Mouse (Mus musculus) heart, embryonic 15.5 days (tissue): ENCODE measurements around the gene Mex3d. TPM values are rescaled to one million over a fixed set of nuclear protein-coding genes. Genes with fewer than 3 reads are reported as not detected.

Experiments used
- ATAC-seq: fragments of 200-750 bp; cut with Nextera tagmentation; replicated peaks from 2 replicates; pipeline ENCODE4 v1.8.0; 2017; ENCODE audit warnings: low read depth, moderate TSS enrichment; ENCODE audit not compliant: insufficient number of reproducible peaks, insufficient read depth, low FRiP score
- H3K27ac ChIP-seq: fragments of 300-500 bp; sonication (generic); 2 replicates; pipeline ENCODE4 v1.5.1; 2015; ENCODE audit warnings: mild to moderate bottlenecking, inconsistent platforms
- H3K27me3 ChIP-seq: fragments of 300-500 bp; sonication (generic); 2 replicates; pipeline ENCODE4 v1.6.1; 2015; ENCODE audit warnings: inconsistent platforms
- H3K36me3 ChIP-seq: fragments of 300-500 bp; sonication (generic); 2 replicates; pipeline ENCODE4 v1.6.1; 2015; ENCODE audit warnings: mild to moderate bottlenecking, inconsistent platforms
- H3K4me1 ChIP-seq: fragments of 300-500 bp; sonication (generic); replicated peaks from 2 replicates; pipeline ENCODE4 v1.6.1; 2015; ENCODE audit warnings: inconsistent platforms
- H3K4me2 ChIP-seq: fragments of 300-500 bp; sonication (generic); 2 replicates; pipeline ENCODE4 v1.6.1; 2015; ENCODE audit warnings: inconsistent platforms, mild to moderate bottlenecking, moderate library complexity
- H3K4me3 ChIP-seq: fragments of 300-500 bp; sonication (generic); 2 replicates; pipeline ENCODE4 v1.5.1; 2015; ENCODE audit warnings: mild to moderate bottlenecking, inconsistent platforms
- H3K9ac ChIP-seq: fragments of 300-500 bp; sonication (generic); 2 replicates; pipeline ENCODE4 v1.6.1; 2015; ENCODE audit warnings: mild to moderate bottlenecking, inconsistent platforms
- H3K9me3 ChIP-seq: fragments of 300-500 bp; sonication (generic); replicated peaks from 2 replicates; pipeline ENCODE4 v1.6.1; 2016; ENCODE audit warnings: inconsistent platforms
- WGBS: fragments of 180-500 bp; shearing (Covaris S2); methylation state at CpG from one replicate; pipeline ENCODE4 v1.1.7; 2015; ENCODE audit warnings: mixed read lengths; 5-methylcytosine and 5-hydroxymethylcytosine counted together
- polyA plus RNA-seq: library from polyadenylated mRNA; unstranded; fragments of >200 nt; fragmentation: Nextera tagmentation; extraction: Ambion mirVana; gene quantifications from 2 replicates; pipeline ENCODE4 v1.2.1, GENCODE M21; 2015

Gene Mex3d
- polyA plus RNA-seq, 1 experiment from 2014 or later = 5.2 TPM

GRCm38 (mm10) chr10:80425041-80425440, 37.6 kb upstream of the Mex3d start:
- Histone ChIP-seq H3K27me3 (no peaks in the 10 kb centered on the region), H3K9ac (no peak overlapping the region), H3K4me1 (peaks cover 18% of the 10 kb centered on the region), H3K4me2 (no peak overlapping the region), H3K27ac (no peak overlapping the region), H3K4me3 (no peak overlapping the region), H3K36me3 (peaks cover 82% of the 10 kb centered on the region), H3K9me3 (no peaks in the 10 kb centered on the region)
- ATAC-seq = no peak
- 95% methylated on average over 3 of the region's 3 CpGs for WGBS

- H3K36me3 ChIP-seq = peaks cover 82% of the 10 kb centered on the region
- H3K9ac ChIP-seq = no peak overlapping the region
- 51% methylated on average over 4 of the region's 4 CpGs for WGBS
- no peak overlapping the region for H3K27ac ChIP-seq
- no peak overlapping the region for H3K4me3 ChIP-seq
- no peaks in the 10 kb centered on the region for H3K27me3 ChIP-seq
- no peak overlapping the region for H3K4me2 ChIP-seq
- no peak for ATAC-seq
- peaks cover 32% of the 10 kb centered on the region for H3K4me1 ChIP-seq
- H3K9me3 ChIP-seq = no peaks in the 10 kb centered on the region
Measured at GRCm38 (mm10) chr10:80423562-80423961, 36.1 kb upstream of the Mex3d start.

- no peak overlapping the region for H3K27ac ChIP-seq
- no peak for ATAC-seq
- H3K4me3 ChIP-seq = no peak overlapping the region
- H3K9ac ChIP-seq = no peak overlapping the region
- H3K36me3 ChIP-seq = peaks cover 84% of the 10 kb centered on the region
- peaks cover 36% of the 10 kb centered on the region for H3K4me1 ChIP-seq
- WGBS = 82% methylated on average over 9 of the region's 9 CpGs
- no peaks in the 10 kb centered on the region for H3K9me3 ChIP-seq
- H3K4me2 ChIP-seq = no peak overlapping the region
- no peaks in the 10 kb centered on the region for H3K27me3 ChIP-seq
Measured at GRCm38 (mm10) chr10:80421651-80422472, 34.4 kb upstream of the Mex3d start.

- H3K4me2 ChIP-seq = no peak overlapping the region
- H3K4me1 ChIP-seq = peaks cover 36% of the 10 kb centered on the region
- H3K4me3 ChIP-seq = no peak overlapping the region
- no peak for ATAC-seq
- H3K27ac ChIP-seq = no peak overlapping the region
- no peaks in the 10 kb centered on the region for H3K27me3 ChIP-seq
- WGBS = 88% methylated on average over 8 of the region's 8 CpGs
- no peak overlapping the region for H3K9ac ChIP-seq
- peaks cover 84% of the 10 kb centered on the region for H3K36me3 ChIP-seq
- no peaks in the 10 kb centered on the region for H3K9me3 ChIP-seq
Measured at GRCm38 (mm10) chr10:80421208-80421607, 33.7 kb upstream of the Mex3d start.

- 89% methylated on average over 10 of the region's 10 CpGs for WGBS
- peaks cover 84% of the 10 kb centered on the region for H3K36me3 ChIP-seq
- H3K27me3 ChIP-seq = no peaks in the 10 kb centered on the region
- no peak for ATAC-seq
- no peak overlapping the region for H3K27ac ChIP-seq
- H3K9ac ChIP-seq = no peak overlapping the region
- H3K4me3 ChIP-seq = no peak overlapping the region
- peaks cover 36% of the 10 kb centered on the region for H3K4me1 ChIP-seq
- no peaks in the 10 kb centered on the region for H3K9me3 ChIP-seq
- no peak overlapping the region for H3K4me2 ChIP-seq
Measured at GRCm38 (mm10) chr10:80420729-80421128, 33.3 kb upstream of the Mex3d start.

- H3K36me3 ChIP-seq = peaks cover 84% of the 10 kb centered on the region
- no peak overlapping the region for H3K27ac ChIP-seq
- WGBS = 63% methylated on average over 8 of the region's 8 CpGs
- no peak for ATAC-seq
- H3K9ac ChIP-seq = no peak overlapping the region
- no peak overlapping the region for H3K4me2 ChIP-seq
- H3K4me3 ChIP-seq = no peak overlapping the region
- peaks cover 36% of the 10 kb centered on the region for H3K4me1 ChIP-seq
- H3K27me3 ChIP-seq = no peaks in the 10 kb centered on the region
- H3K9me3 ChIP-seq = no peaks in the 10 kb centered on the region
Measured at GRCm38 (mm10) chr10:80419419-80419818, 32.0 kb upstream of the Mex3d start.

- 61% methylated on average over 3 of the region's 3 CpGs for WGBS
- Histone ChIP-seq H3K9me3 (no peaks in the 10 kb centered on the region), H3K4me2 (no peak overlapping the region), H3K27ac (no peak overlapping the region), H3K27me3 (no peaks in the 10 kb centered on the region), H3K36me3 (peaks cover 85% of the 10 kb centered on the region), H3K9ac (no peak overlapping the region), H3K4me3 (no peak overlapping the region), H3K4me1 (peaks cover 28% of the 10 kb centered on the region)
- no peak for ATAC-seq
Measured at GRCm38 (mm10) chr10:80418311-80418710, 30.9 kb upstream of the Mex3d start.

- Histone ChIP-seq H3K9me3 (no peaks in the 10 kb centered on the region), H3K36me3 (peaks cover 90% of the 10 kb centered on the region), H3K4me3 (no peak overlapping the region), H3K27me3 (no peaks in the 10 kb centered on the region), H3K27ac (no peak overlapping the region), H3K9ac (no peak overlapping the region), H3K4me1 (peaks cover 30% of the 10 kb centered on the region), H3K4me2 (no peak overlapping the region)
- no peak for ATAC-seq
- 96% methylated on average over 1 of the region's 1 CpGs for WGBS
Measured at GRCm38 (mm10) chr10:80417841-80418240, 30.4 kb upstream of the Mex3d start.

GRCm38 (mm10) chr10:80417371-80417770, 29.9 kb upstream of the Mex3d start:
- no peaks in the 10 kb centered on the region for H3K27me3 ChIP-seq
- peaks cover 34% of the 10 kb centered on the region for H3K4me1 ChIP-seq
- no peak overlapping the region for H3K4me2 ChIP-seq
- no peaks in the 10 kb centered on the region for H3K9me3 ChIP-seq
- WGBS = 93% methylated on average over 10 of the region's 10 CpGs
- H3K27ac ChIP-seq = no peak overlapping the region
- ATAC-seq = no peak
- H3K36me3 ChIP-seq = peaks cover 94% of the 10 kb centered on the region
- H3K9ac ChIP-seq = no peak overlapping the region
- no peak overlapping the region for H3K4me3 ChIP-seq

- Histone ChIP-seq H3K36me3 (peaks cover 94% of the 10 kb centered on the region), H3K27ac (no peak overlapping the region), H3K4me1 (peaks cover 31% of the 10 kb centered on the region), H3K9me3 (no peaks in the 10 kb centered on the region), H3K4me2 (no peak overlapping the region), H3K4me3 (no peak overlapping the region), H3K9ac (no peak overlapping the region), H3K27me3 (no peaks in the 10 kb centered on the region)
- WGBS = 91% methylated on average over 7 of the region's 7 CpGs
- ATAC-seq = no peak
Measured at GRCm38 (mm10) chr10:80415566-80415965, 28.1 kb upstream of the Mex3d start.

- Histone ChIP-seq H3K27ac (peak overlapping the region; percentile 56), H3K36me3 (peaks cover 86% of the 10 kb centered on the region), H3K9ac (peak overlapping the region; percentile 25; the same call in 1 of the 2 replicates), H3K4me1 (peaks cover 9% of the 10 kb centered on the region), H3K27me3 (no peaks in the 10 kb centered on the region), H3K9me3 (no peaks in the 10 kb centered on the region), H3K4me2 (no peak overlapping the region), H3K4me3 (no peak overlapping the region)
- WGBS = 83% methylated on average over 44 of the region's 44 CpGs
- no peak for ATAC-seq
Measured at GRCm38 (mm10) chr10:80412656-80413541, 25.4 kb upstream of the Mex3d start.
